Mouse (Mus musculus): Measurements from ENCODE around the gene Ttc30b. TPM values are rescaled to one million over a fixed set of nuclear protein-coding genes. Genes with fewer than 3 reads are reported as not detected.
"Not testable (repeated sequence)": the region's sequence is repeated elsewhere in the genome, so short reads cannot be mapped to it uniquely, and the experiment has no call there.

Gene Ttc30b
- polyA plus RNA-seq, 1 experiment from 2014 or later, result 16.6 TPM

GRCm38 (mm10) chr2:75964972-75965371, 26.6 kb upstream of the Ttc30b start:
- peak; percentile 79 for ATAC-seq (ENCODE audit: low read depth)
- WGBS, result 22% methylated on average over 5 of the region's 5 CpGs
- Histone ChIP-seq H3K4me3 (no peak overlapping the region), H3K36me3 (no peaks in the 10 kb centered on the region), H3K27ac (replicated peaks) (0 out of 2 replicates have a peak overlapping the region, but pooled peaks have one; percentile 14), H3K4me2 (peak overlapping the region; percentile 42), H3K9me3 (no peaks in the 10 kb centered on the region), H3K27me3 (0 out of 2 replicates have a peak, but pooled peaks cover 3% of the 10 kb centered on the region), H3K9ac (peak overlapping the region; percentile 34; the same call in 1 of the 2 replicates), H3K4me1 (replicated peaks) (peaks cover 23% of the 10 kb centered on the region)

DNA sequence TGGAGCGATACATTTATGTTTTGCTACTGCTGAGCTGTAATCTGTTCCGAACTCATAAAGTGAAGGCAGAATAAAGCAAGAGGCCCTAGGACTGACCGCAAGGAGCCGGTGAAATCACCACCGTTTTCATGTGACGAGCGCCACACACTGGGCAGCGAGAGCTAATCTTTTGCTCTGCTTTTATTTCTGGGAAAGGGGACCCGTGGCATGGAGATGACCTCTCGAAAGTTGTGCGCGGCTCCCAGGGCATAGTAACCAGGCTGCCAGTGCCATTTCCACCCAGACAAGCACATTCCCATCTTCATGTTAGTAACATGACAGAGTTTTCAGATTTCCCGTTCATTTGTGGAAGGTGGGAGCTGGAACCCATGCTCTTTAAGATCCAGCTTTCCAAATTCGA, 26.1 kb upstream of the Ttc30b start:
- Histone ChIP-seq H3K4me1 (replicated peaks) (peaks cover 27% of the 10 kb centered on the region), H3K9me3 (no peaks in the 10 kb centered on the region), H3K27me3 (0 out of 2 replicates have a peak, but pooled peaks cover 3% of the 10 kb centered on the region), H3K4me2 (peak overlapping the region; percentile 42), H3K36me3 (no peaks in the 10 kb centered on the region), H3K9ac (peak overlapping the region; percentile 34; the same call in 1 of the 2 replicates), H3K4me3 (0 out of 2 replicates have a peak overlapping the region, but pooled peaks have one; percentile 6), H3K27ac (replicated peaks) (0 out of 2 replicates have a peak overlapping the region, but pooled peaks have one; percentile 14)
- WGBS, result 15% methylated on average over 14 of the region's 14 CpGs
- ATAC-seq (ENCODE audit: low read depth), result peak; percentile 21; the same call in 1 of the 2 replicates

DNA sequence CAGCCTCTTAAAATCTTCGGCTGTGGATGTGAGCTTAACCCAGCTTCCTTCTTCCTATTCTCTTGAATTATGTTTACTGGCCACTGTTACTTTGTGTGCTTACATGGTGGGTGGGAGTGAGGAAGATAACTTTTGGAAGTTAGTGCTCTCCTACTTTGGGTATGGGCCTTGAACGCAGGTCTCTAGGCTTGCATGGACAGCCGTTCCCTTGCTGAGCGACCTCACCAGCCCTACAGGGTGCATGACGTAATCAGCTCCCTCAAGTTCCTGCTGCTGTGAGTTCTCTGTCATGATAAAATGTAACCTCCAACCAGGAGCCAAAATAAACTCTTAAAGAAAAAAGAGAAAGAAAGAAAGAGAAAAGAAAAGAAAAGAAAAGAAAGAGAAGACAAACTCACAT, 25.7 kb upstream of the Ttc30b start:
- Histone ChIP-seq H3K4me2 (peak overlapping the region; percentile 42), H3K27ac (replicated peaks) (no peak overlapping the region), H3K27me3 (0 out of 2 replicates have a peak, but pooled peaks cover 3% of the 10 kb centered on the region), H3K9ac (no peak overlapping the region), H3K36me3 (no peaks in the 10 kb centered on the region), H3K4me1 (replicated peaks) (peaks cover 32% of the 10 kb centered on the region), H3K4me3 (no peak overlapping the region), H3K9me3 (no peaks in the 10 kb centered on the region)
- 65% methylated on average over 5 of the region's 5 CpGs for WGBS
- ATAC-seq (ENCODE audit: low read depth), result no peak

DNA sequence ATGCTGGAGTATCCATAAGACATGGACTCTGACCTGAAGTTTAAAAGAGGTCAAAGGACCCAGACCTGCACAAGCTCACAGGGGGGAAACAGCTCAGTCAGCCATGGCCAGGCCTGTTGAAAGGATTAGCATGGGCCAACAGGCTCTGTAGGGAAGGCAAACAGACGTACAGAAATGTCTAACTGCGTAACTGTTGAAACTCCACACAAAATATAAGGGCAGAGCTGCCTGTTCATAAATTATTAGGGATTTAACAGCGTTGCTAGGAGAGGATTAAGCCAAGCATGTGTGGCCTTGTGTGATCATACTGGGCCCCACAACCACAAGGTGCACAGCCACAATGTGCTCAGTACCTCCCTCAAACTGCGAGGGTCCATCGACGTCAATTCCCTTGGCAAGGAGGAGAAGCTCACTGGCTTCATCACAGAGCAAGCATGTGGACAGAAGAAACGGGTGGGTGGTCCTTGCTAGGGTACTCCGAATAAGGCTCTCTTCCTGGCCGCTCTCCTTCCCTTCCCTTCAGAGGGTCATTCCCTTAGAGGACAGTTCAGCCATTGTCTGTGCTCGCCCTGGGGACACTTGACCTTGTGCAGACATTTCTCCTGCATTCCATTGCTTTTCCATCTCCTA, 24.9 kb upstream of the Ttc30b start:
- Histone ChIP-seq H3K9me3 (no peaks in the 10 kb centered on the region), H3K4me3 (no peak overlapping the region), H3K27ac (replicated peaks) (no peak overlapping the region), H3K4me1 (replicated peaks) (peaks cover 39% of the 10 kb centered on the region), H3K4me2 (no peak overlapping the region), H3K36me3 (no peaks in the 10 kb centered on the region), H3K27me3 (0 out of 2 replicates have a peak, but pooled peaks cover 3% of the 10 kb centered on the region), H3K9ac (no peak overlapping the region)
- 52% methylated on average over 10 of the region's 10 CpGs for WGBS
- ATAC-seq (ENCODE audit: low read depth), result no peak

- Histone ChIP-seq H3K9me3 (no peaks in the 10 kb centered on the region), H3K4me1 (replicated peaks) (peaks cover 49% of the 10 kb centered on the region), H3K27me3 (0 out of 2 replicates have a peak, but pooled peaks cover 3% of the 10 kb centered on the region), H3K9ac (0 out of 2 replicates have a peak overlapping the region, but pooled peaks have one; percentile 12), H3K4me3 (no peak overlapping the region), H3K27ac (replicated peaks) (peak overlapping the region; percentile 68), H3K36me3 (no peaks in the 10 kb centered on the region), H3K4me2 (peak overlapping the region; percentile 46)
- 48% methylated on average over 15 of the region's 15 CpGs for WGBS
- peak; percentile 19; the same call in 1 of the 2 replicates for ATAC-seq (ENCODE audit: low read depth)
Observed at GRCm38 (mm10) chr2:75960366-75961330, 22.3 kb upstream of the Ttc30b start.

DNA sequence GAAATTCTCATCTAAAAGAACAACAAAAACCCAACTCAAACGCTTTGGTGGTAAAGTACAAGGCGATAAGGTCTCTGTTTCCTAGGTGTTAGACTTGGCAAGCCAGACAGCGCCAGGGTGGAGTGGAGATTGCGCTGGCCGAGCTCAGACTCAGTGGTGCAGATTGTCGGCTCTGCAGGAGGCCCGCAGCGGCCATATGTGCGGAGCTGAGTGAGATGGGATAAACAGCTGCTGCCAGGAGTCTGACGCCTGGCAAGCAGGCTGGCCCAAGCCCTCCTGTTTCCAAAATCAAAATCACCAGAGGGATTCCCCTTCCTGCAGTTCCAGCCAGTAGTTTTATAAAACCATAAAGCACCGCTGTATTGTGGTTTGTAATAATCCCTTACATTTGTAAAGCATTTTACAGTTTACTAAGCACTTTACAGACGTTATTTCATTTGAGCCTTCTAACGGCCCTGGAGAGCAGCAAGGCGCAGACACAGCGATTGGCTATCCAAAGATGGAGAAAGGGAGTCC, 21.5 kb upstream of the Ttc30b start:
- Histone ChIP-seq H3K27me3 (0 out of 2 replicates have a peak, but pooled peaks cover 3% of the 10 kb centered on the region), H3K4me1 (replicated peaks) (peaks cover 48% of the 10 kb centered on the region), H3K36me3 (no peaks in the 10 kb centered on the region), H3K9ac (0 out of 2 replicates have a peak overlapping the region, but pooled peaks have one; percentile 12), H3K9me3 (no peaks in the 10 kb centered on the region), H3K4me2 (peak overlapping the region; percentile 46), H3K27ac (replicated peaks) (peak overlapping the region; percentile 68), H3K4me3 (no peak overlapping the region)
- ATAC-seq (ENCODE audit: low read depth), result peak; percentile 71; the same call in 1 of the 2 replicates
- WGBS, result 7% methylated on average over 15 of the region's 15 CpGs

GRCm38 (mm10) chr2:75959183-75959849, 20.9 kb upstream of the Ttc30b start:
- Histone ChIP-seq H3K4me3 (no peak overlapping the region), H3K4me1 (replicated peaks) (peaks cover 42% of the 10 kb centered on the region), H3K36me3 (no peaks in the 10 kb centered on the region), H3K9ac (0 out of 2 replicates have a peak overlapping the region, but pooled peaks have one; percentile 12), H3K27me3 (0 out of 2 replicates have a peak, but pooled peaks cover 3% of the 10 kb centered on the region), H3K9me3 (no peaks in the 10 kb centered on the region), H3K27ac (replicated peaks) (peak overlapping the region; percentile 68), H3K4me2 (peak overlapping the region; percentile 46)
- 32% methylated on average over 18 of the region's 18 CpGs for WGBS
- no peak for ATAC-seq (ENCODE audit: low read depth)

DNA sequence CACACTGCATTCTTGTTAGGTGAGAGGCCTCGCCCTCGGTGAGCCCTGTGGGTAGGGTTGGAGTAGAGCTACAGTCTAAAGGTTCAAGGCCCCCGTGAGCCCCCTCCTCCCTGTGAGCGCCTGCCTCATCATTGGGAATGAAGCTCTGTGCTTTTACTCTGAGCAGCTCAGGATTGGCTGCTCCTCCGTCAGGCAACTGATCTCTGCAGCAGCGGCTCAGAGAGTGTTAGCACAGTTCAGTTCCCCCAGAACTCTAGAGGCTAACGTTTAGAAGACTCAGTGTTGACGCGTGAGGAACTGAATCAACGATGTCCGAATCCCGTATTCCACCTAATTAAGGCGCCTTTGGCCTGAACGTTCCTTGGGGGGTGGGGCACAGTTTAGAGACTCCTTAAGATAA, 17.3 kb upstream of the Ttc30b start:
- no peak for ATAC-seq (ENCODE audit: low read depth)
- WGBS, result 61% methylated on average over 14 of the region's 14 CpGs
- H3K27me3 ChIP-seq, result 0 out of 2 replicates have a peak, but pooled peaks cover 2% of the 10 kb centered on the region
- no peaks in the 10 kb centered on the region for H3K9me3 ChIP-seq
- no peak overlapping the region for H3K9ac ChIP-seq
- H3K4me2 ChIP-seq, result no peak overlapping the region
- H3K27ac ChIP-seq (replicated peaks), result no peak overlapping the region
- peaks cover 34% of the 10 kb centered on the region for H3K4me1 ChIP-seq (replicated peaks)
- no peak overlapping the region for H3K4me3 ChIP-seq
- H3K36me3 ChIP-seq, result no peaks in the 10 kb centered on the region

DNA sequence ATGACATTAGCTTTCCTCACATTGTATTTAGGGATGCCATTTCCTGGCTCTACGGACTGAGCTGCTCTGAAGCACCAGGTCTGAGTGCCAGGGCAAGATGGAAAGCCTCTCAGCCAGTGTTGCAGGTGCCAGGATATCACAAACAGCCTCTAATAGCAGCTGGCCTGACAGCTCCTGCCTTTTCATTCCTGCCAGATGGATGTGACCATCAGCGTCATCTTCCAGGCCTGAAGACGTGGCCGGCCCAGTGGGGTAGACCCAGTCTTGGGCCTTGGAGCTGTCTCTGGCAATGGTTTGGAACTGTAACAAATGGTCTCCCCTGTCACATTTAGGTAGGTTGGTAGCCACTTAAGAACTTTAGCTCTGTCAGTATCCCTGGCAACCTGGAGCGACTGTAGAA, 14.9 kb upstream of the Ttc30b start:
- no peak overlapping the region for H3K9ac ChIP-seq
- H3K27me3 ChIP-seq, result no peaks in the 10 kb centered on the region
- 93% methylated on average over 5 of the region's 5 CpGs for WGBS
- H3K9me3 ChIP-seq, result no peaks in the 10 kb centered on the region
- no peaks in the 10 kb centered on the region for H3K36me3 ChIP-seq
- no peak overlapping the region for H3K4me3 ChIP-seq
- H3K4me1 ChIP-seq (replicated peaks), result peaks cover 10% of the 10 kb centered on the region
- H3K27ac ChIP-seq (replicated peaks), result no peak overlapping the region
- no peak for ATAC-seq (ENCODE audit: low read depth)
- H3K4me2 ChIP-seq, result no peak overlapping the region

GRCm38 (mm10) chr2:75950685-75951084, 12.3 kb upstream of the Ttc30b start:
- Histone ChIP-seq H3K4me1 (replicated peaks) (no peaks in the 10 kb centered on the region), H3K27me3 (no peaks in the 10 kb centered on the region), H3K36me3 (no peaks in the 10 kb centered on the region), H3K9ac (no peak overlapping the region), H3K9me3 (no peaks in the 10 kb centered on the region), H3K4me3 (no peak overlapping the region), H3K27ac (replicated peaks) (no peak overlapping the region), H3K4me2 (no peak overlapping the region)
- 85% methylated on average over 8 of the region's 8 CpGs for WGBS
- no peak for ATAC-seq (ENCODE audit: low read depth)

GRCm38 (mm10) chr2:75937520-75938116, 767 bp downstream of the Ttc30b start:
- H3K36me3 ChIP-seq, H3K27me3 ChIP-seq, H3K9me3 ChIP-seq: not testable (repeated sequence)
- peak; percentile 36 for ATAC-seq (ENCODE audit: low read depth)
- Histone ChIP-seq H3K9ac (peak overlapping the region; percentile 72), H3K4me1 (replicated peaks) (peaks cover 15% of the 10 kb centered on the region), H3K4me3 (peak overlapping the region; percentile 52), H3K27ac (replicated peaks) (peak overlapping the region; percentile 87), H3K4me2 (peak overlapping the region; percentile 66)
- WGBS, result 66% methylated on average over 15 of the region's 17 CpGs

Data from neural tube, embryonic 13.5 days (tissue).